Mouse (Mus musculus): ENCODE measurements around the gene Hmga1.

GRCm38 (mm10) chr17:27591826-27592564 lies 35.7 kb downstream of the Hmga1 start:
- no peak for TF ChIP-seq MYC (IDR thresholded peaks at IDR 0.05; ENCODE audit: low read depth, low read length)
- peak; percentile 53 to 60; a peak in 3 of 4 replicates for TF ChIP-seq CTCF (conservative IDR thresholded peaks at IDR 0.05 in 1 of 2, IDR thresholded peaks at IDR 0.05 in 1 of 2; ENCODE audit: low read depth in 2 of 2, low read length in 2 of 2)
- no peak for TF ChIP-seq E2F4 (IDR thresholded peaks at IDR 0.05; ENCODE audit: insufficient replicate concordance, low read depth, low read length)
- TF ChIP-seq ZC3H11A (IDR thresholded peaks at IDR 0.05; ENCODE audit: low read depth, low read length) = no peak
- TF ChIP-seq POLR2A (IDR thresholded peaks at IDR 0.05; ENCODE audit: low read depth, low read length) = no peak
- TF ChIP-seq IRF4 (IDR thresholded peaks at IDR 0.05; ENCODE audit: low read depth, low read length) = peak; percentile 55; the same call in 1 of the 2 replicates
- peak; percentile 43; the same call in 1 of the 2 replicates for TF ChIP-seq EP300 (IDR thresholded peaks at IDR 0.05; ENCODE audit: low read length)
- TF ChIP-seq CHD2 (IDR thresholded peaks at IDR 0.05; ENCODE audit: low read length) = no peak
